Mouse (Mus musculus) kidney, postnatal 0 days (tissue): Measurements from ENCODE around the gene Hemgn. TPM values are rescaled to one million over a fixed set of nuclear protein-coding genes. Genes with fewer than 3 reads are reported as not detected.

Experiments used
- ATAC-seq: fragments of 200-750 bp; cut with Nextera tagmentation; replicated peaks from 2 replicates; pipeline ENCODE4 v1.8.0; 2017; ENCODE audit warnings: low read depth, moderate number of reproducible peaks, moderate TSS enrichment, moderate library complexity; ENCODE audit not compliant: low FRiP score
- DNase-seq: peaks from one replicate; pipeline ENCODE4 v3.0.0-alpha.2; 2016; ENCODE audit warnings: low spot score
- H3K27ac ChIP-seq: fragments of 300-500 bp; sonication (generic); 2 replicates; pipeline ENCODE4 v1.5.1; 2014; ENCODE audit warnings: mild to moderate bottlenecking
- H3K27me3 ChIP-seq: fragments of 300-500 bp; sonication (generic); 2 replicates; pipeline ENCODE4 v1.6.1; 2014; ENCODE audit warnings: low read length, mixed read lengths; ENCODE audit not compliant: insufficient read depth
- H3K36me3 ChIP-seq: fragments of 300-500 bp; sonication (generic); 2 replicates; pipeline ENCODE4 v1.6.1; 2014; ENCODE audit warnings: low read length, mixed read lengths; ENCODE audit not compliant: insufficient read depth
- H3K4me1 ChIP-seq: fragments of 300-500 bp; sonication (generic); replicated peaks from 2 replicates; pipeline ENCODE4 v1.6.1; 2014; ENCODE audit warnings: antibody characterized with exemption, low read length, mixed read lengths; ENCODE audit not compliant: insufficient read depth
- H3K4me2 ChIP-seq: fragments of 300-500 bp; sonication (generic); 2 replicates; pipeline ENCODE4 v1.6.1; 2014; ENCODE audit warnings: mild to moderate bottlenecking, low read length, moderate library complexity, mixed read lengths
- H3K4me3 ChIP-seq: fragments of 300-500 bp; sonication (generic); replicated peaks from 2 replicates; pipeline ENCODE4 v1.5.1; 2014; ENCODE audit warnings: low read depth, low read length
- H3K9ac ChIP-seq: fragments of 300-500 bp; sonication (generic); 2 replicates; pipeline ENCODE4 v1.6.1; 2014; ENCODE audit warnings: low read depth, low read length
- H3K9me3 ChIP-seq: fragments of 300-500 bp; sonication (generic); replicated peaks from 2 replicates; pipeline ENCODE4 v1.6.1; 2016; ENCODE audit warnings: low read length, inconsistent platforms, mixed read lengths
- CTCF ChIP-seq: IDR thresholded peaks from 2 replicates; pipeline ENCODE4 v1.5.1; 2016; ENCODE audit warnings: antibody characterized with exemption, low read depth, mild to moderate bottlenecking, moderate library complexity
- WGBS: fragments of 180-500 bp; shearing (Covaris S2); extraction: QIAGEN DNeasy Blood & Tissue Kit; methylation state at CpG from one replicate; pipeline ENCODE4 v1.1.7; 2014; 5-methylcytosine and 5-hydroxymethylcytosine counted together
- polyA plus RNA-seq: library from polyadenylated mRNA; unstranded; fragments of >200 nt; fragmentation: Nextera tagmentation; extraction: Ambion mirVana; gene quantifications from 2 replicates; pipeline ENCODE4 v1.2.1, GENCODE M21; 2015

Gene Hemgn
- polyA plus RNA-seq, 1 experiment from 2014 or later, result 0.11 TPM

GRCm38 (mm10) chr4:46447461-46447860 is 34.2 kb upstream of the Hemgn start:
- no peak overlapping the region for H3K4me3 ChIP-seq
- no peak overlapping the region for H3K27ac ChIP-seq
- peaks cover 9% of the 10 kb centered on the region; the same call in 1 of the 2 replicates for H3K4me1 ChIP-seq
- ATAC-seq (no peak), DNase-seq (no peak)
- H3K27me3 ChIP-seq, result no peaks in the 10 kb centered on the region
- H3K36me3 ChIP-seq, result no peaks in the 10 kb centered on the region
- WGBS, result 48% methylated on average over 1 of the region's 1 CpGs
- H3K4me2 ChIP-seq, result no peak overlapping the region
- no peak overlapping the region for H3K9ac ChIP-seq
- H3K9me3 ChIP-seq, result no peaks in the 10 kb centered on the region
- no peak for TF ChIP-seq CTCF

GRCm38 (mm10) chr4:46445237-46445945 is 32.1 kb upstream of the Hemgn start:
- Histone ChIP-seq H3K36me3 (no peaks in the 10 kb centered on the region), H3K27me3 (no peaks in the 10 kb centered on the region), H3K4me2 (no peak overlapping the region), H3K4me3 (no peak overlapping the region), H3K27ac (no peak overlapping the region), H3K4me1 (0 out of 2 replicates have a peak, but pooled peaks cover 5% of the 10 kb centered on the region), H3K9me3 (no peaks in the 10 kb centered on the region), H3K9ac (no peak overlapping the region)
- TF ChIP-seq CTCF, result no peak
- no peak for ATAC-seq
- peak; percentile 18 for DNase-seq
- WGBS, result 32% methylated on average over 9 of the region's 9 CpGs

- TF ChIP-seq CTCF, result no peak
- WGBS, result 50% methylated on average over 4 of the region's 4 CpGs
- Histone ChIP-seq H3K27ac (no peak overlapping the region), H3K4me3 (no peak overlapping the region), H3K9ac (no peak overlapping the region), H3K9me3 (no peaks in the 10 kb centered on the region), H3K4me1 (no peaks in the 10 kb centered on the region), H3K27me3 (no peaks in the 10 kb centered on the region), H3K36me3 (no peaks in the 10 kb centered on the region), H3K4me2 (no peak overlapping the region)
- DNase-seq (no peak), ATAC-seq (no peak)
Measured at GRCm38 (mm10) chr4:46442501-46442900, 29.2 kb upstream of the Hemgn start.

- WGBS, result 88% methylated on average over 12 of the region's 12 CpGs
- no peaks in the 10 kb centered on the region for H3K36me3 ChIP-seq
- H3K9me3 ChIP-seq, result no peaks in the 10 kb centered on the region
- no peak overlapping the region for H3K9ac ChIP-seq
- H3K27ac ChIP-seq, result no peak overlapping the region
- H3K27me3 ChIP-seq, result no peaks in the 10 kb centered on the region
- H3K4me2 ChIP-seq, result no peak overlapping the region
- no peak for TF ChIP-seq CTCF
- H3K4me1 ChIP-seq, result no peaks in the 10 kb centered on the region
- no peak overlapping the region for H3K4me3 ChIP-seq
- DNase-seq, result no peak
- ATAC-seq, result no peak
Measured at GRCm38 (mm10) chr4:46432339-46433036, 19.2 kb upstream of the Hemgn start.

GRCm38 (mm10) chr4:46428903-46429499 is 15.7 kb upstream of the Hemgn start:
- Histone ChIP-seq H3K9ac (no peak overlapping the region), H3K27ac (no peak overlapping the region), H3K4me1 (no peaks in the 10 kb centered on the region), H3K4me2 (no peak overlapping the region), H3K9me3 (no peaks in the 10 kb centered on the region), H3K27me3 (no peaks in the 10 kb centered on the region), H3K4me3 (no peak overlapping the region), H3K36me3 (no peaks in the 10 kb centered on the region)
- no peak for ATAC-seq
- DNase-seq, result no peak
- 71% methylated on average over 10 of the region's 10 CpGs for WGBS
- TF ChIP-seq CTCF, result no peak

- DNase-seq (no peak), ATAC-seq (no peak)
- Histone ChIP-seq H3K4me3 (no peak overlapping the region), H3K36me3 (no peaks in the 10 kb centered on the region), H3K4me1 (no peaks in the 10 kb centered on the region), H3K9me3 (no peaks in the 10 kb centered on the region), H3K4me2 (no peak overlapping the region), H3K9ac (no peak overlapping the region), H3K27ac (no peak overlapping the region), H3K27me3 (no peaks in the 10 kb centered on the region)
- WGBS, result 61% methylated on average over 8 of the region's 8 CpGs
- TF ChIP-seq CTCF, result no peak
Measured at GRCm38 (mm10) chr4:46422625-46423024, 9.3 kb upstream of the Hemgn start.
